Mouse (Mus musculus) gastrocnemius, adult 2 months (tissue): ENCODE data around the gene Fmo1. TPM values are rescaled to one million over a fixed set of nuclear protein-coding genes. Genes with fewer than 3 reads are reported as not detected.
"Not testable (repeated sequence)": the region's sequence is repeated elsewhere in the genome, so short reads cannot be mapped to it uniquely, and the experiment has no call there.

Experiments used
- DNase-seq: peaks from one replicate; pipeline ENCODE4 v3.0.0; 2022
- H3K27ac ChIP-seq: fragments of 200-600 bp; 2 replicates; pipeline ENCODE4 v1.8.1; 2022; ENCODE audit warnings: mild to moderate bottlenecking
- H3K4me3 ChIP-seq: fragments of 200-600 bp; 2 replicates; pipeline ENCODE4 v1.8.1; 2022; ENCODE audit warnings: mild to moderate bottlenecking, moderate library complexity
- CTCF ChIP-seq: fragments of 200-600 bp; IDR thresholded peaks from 2 replicates; pipeline ENCODE4 v1.8.1; 2022; ENCODE audit warnings: antibody characterized with exemption, mild to moderate bottlenecking, moderate library complexity
- intact Hi-C: fragments of 180-260 bp; cut with DNase I; formaldehyde crosslinking; loops from one replicate; pipeline ENCODE4 v1.15.1; 2025
- total RNA-seq, 2 experiments: library from RNA; stranded (reverse); gene quantifications; 2 replicates each; pipeline ENCODE4 v1.2.3; 2021

Gene Fmo1
- total RNA-seq, 2 experiments from 2014 or later, result 13.4 to 14.1 TPM

- no peak overlapping the region for H3K27ac ChIP-seq
- no peak for TF ChIP-seq CTCF
- intact Hi-C loops, result loop anchor here (5.0 kb wide), 1 partner anchor 259 kb away; no protein-coding TSS in a partner anchor
- H3K4me3 ChIP-seq, result peak overlapping the region; percentile 53
- DNase-seq, result no peak
Observed at GRCm38 (mm10) chr1:162813143-162813835, 53.1 kb downstream of the Fmo1 start.

- no peak for TF ChIP-seq CTCF
- intact Hi-C loops, result no loop called here
- no peak overlapping the region for H3K4me3 ChIP-seq
- no peak overlapping the region for H3K27ac ChIP-seq
- DNase-seq, result no peak
Observed at GRCm38 (mm10) chr1:162808541-162808940, 57.9 kb downstream of the Fmo1 start.

- no peak overlapping the region for H3K4me3 ChIP-seq
- no peak overlapping the region for H3K27ac ChIP-seq
- TF ChIP-seq CTCF, result no peak
- no peak for DNase-seq
- intact Hi-C loops, result no loop called here
Observed at GRCm38 (mm10) chr1:162807441-162807840, 59.0 kb downstream of the Fmo1 start.

GRCm38 (mm10) chr1:162805011-162805410 is 61.4 kb downstream of the Fmo1 start:
- intact Hi-C loops, result no loop called here
- TF ChIP-seq CTCF, result no peak
- DNase-seq, result no peak
- H3K27ac ChIP-seq, result no peak overlapping the region
- H3K4me3 ChIP-seq, result no peak overlapping the region

GRCm38 (mm10) chr1:162796441-162796840 is 70.0 kb downstream of the Fmo1 start:
- no peak for DNase-seq
- no peak for TF ChIP-seq CTCF
- H3K27ac ChIP-seq, result no peak overlapping the region
- intact Hi-C loops, result no loop called here
- no peak overlapping the region for H3K4me3 ChIP-seq

GRCm38 (mm10) chr1:162792306-162793044 is 73.9 kb downstream of the Fmo1 start:
- intact Hi-C loops, result no loop called here
- no peak for DNase-seq
- Histone ChIP-seq H3K27ac (no peak overlapping the region), H3K4me3 (no peak overlapping the region)
- no peak for TF ChIP-seq CTCF

GRCm38 (mm10) chr1:162785222-162785621 is 81.2 kb downstream of the Fmo1 start:
- TF ChIP-seq CTCF, result no peak
- Histone ChIP-seq H3K4me3 (no peak overlapping the region), H3K27ac (no peak overlapping the region)
- DNase-seq, result no peak
- intact Hi-C loops, result no loop called here

GRCm38 (mm10) chr1:162783669-162784248 is 82.7 kb downstream of the Fmo1 start:
- no peak for DNase-seq
- H3K4me3 ChIP-seq, result no peak overlapping the region
- TF ChIP-seq CTCF, result no peak
- no peak overlapping the region for H3K27ac ChIP-seq
- intact Hi-C loops, result no loop called here

- H3K27ac ChIP-seq, DNase-seq, H3K4me3 ChIP-seq, intact Hi-C loops: not testable (repeated sequence)
- TF ChIP-seq CTCF, result peak; percentile 30
Observed at GRCm38 (mm10) chr1:162781035-162781434, 85.4 kb downstream of the Fmo1 start.

Other genes with a start within 250 kb of the Fmo1 start
- 10 to 100 TPM; 37.8 to 63.6 TPM for gene Myoc, start 227.5 kb downstream of the Fmo1 start, total RNA-seq
- not detected for gene Myocos, start 208.4 kb downstream of the Fmo1 start, total RNA-seq
- 10 to 100 TPM; 48.5 to 62.3 TPM for gene Prrc2c, start 126.1 kb downstream of the Fmo1 start, total RNA-seq
- not detected for gene Fmo4, start 52.6 kb downstream of the Fmo1 start, total RNA-seq
- gene Fmo2, start 32.1 kb upstream of the Fmo1 start, total RNA-seq, result 10 to 100 TPM; 16.3 to 17.7 TPM
- gene Fmo6, start 70.9 kb upstream of the Fmo1 start, total RNA-seq, result not detected
- gene Fmo3, start 117.9 kb upstream of the Fmo1 start, total RNA-seq, result not detected
- gene Mroh9, start 219.1 kb upstream of the Fmo1 start, total RNA-seq, result not detected